Mouse (Mus musculus) R1 (cell line): ENCODE measurements around the gene Dpy30.

ENCODE experiments used
- DNase-seq: peaks from one replicate; pipeline ENCODE4 v3.0.0-alpha.2; 2018; ENCODE audit warnings: low read depth, low spot score

Gene Dpy30

GRCm38 (mm10) chr17:74295026-74295970 is 28.4 kb downstream of the Dpy30 start, which contains the start of gene Memo1:
TSS of gene Memo1 (minus strand) at chr17:74295521.
- DNase-seq: peak; percentile 70

GRCm38 (mm10) chr17:74294426-74295025 is 29.2 kb downstream of the Dpy30 start:
- peak; percentile 69 for DNase-seq

DNA sequence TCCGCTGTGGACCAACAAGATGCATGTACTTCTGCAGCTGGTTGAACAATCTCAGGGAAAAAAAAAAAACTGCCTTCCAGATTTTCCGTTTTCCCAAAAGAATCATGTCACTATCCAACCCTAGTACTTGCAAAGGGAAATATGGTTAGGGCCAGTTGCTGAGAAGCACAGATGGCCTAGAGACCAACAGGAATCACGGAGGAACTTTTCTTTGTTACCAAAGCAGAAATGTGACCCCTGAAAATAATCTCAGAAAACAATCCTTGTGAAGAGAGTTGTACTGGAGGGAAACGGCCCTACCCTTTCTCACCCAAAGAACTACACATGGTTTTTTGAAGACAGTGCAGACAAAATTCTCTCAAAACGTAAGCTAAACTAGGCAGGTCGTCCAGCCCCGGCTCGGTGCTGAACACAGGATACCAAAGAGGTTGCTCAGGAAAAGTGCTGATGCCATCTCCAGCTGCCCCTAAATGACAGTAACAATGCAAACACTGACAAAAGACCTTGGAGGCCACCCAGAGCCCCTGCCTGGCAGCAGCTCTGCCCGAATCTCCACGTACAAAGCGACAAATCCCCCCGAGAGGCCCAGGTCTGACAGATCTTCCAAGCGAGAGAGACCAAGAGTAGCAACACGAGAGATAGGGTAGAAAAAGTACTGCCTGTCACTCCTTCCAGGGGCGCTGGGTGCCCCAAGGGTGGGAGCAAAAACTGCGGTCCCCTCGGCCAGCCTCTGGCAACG is 29.9 kb downstream of the Dpy30 start:
- peak; percentile 57 for DNase-seq

DNA sequence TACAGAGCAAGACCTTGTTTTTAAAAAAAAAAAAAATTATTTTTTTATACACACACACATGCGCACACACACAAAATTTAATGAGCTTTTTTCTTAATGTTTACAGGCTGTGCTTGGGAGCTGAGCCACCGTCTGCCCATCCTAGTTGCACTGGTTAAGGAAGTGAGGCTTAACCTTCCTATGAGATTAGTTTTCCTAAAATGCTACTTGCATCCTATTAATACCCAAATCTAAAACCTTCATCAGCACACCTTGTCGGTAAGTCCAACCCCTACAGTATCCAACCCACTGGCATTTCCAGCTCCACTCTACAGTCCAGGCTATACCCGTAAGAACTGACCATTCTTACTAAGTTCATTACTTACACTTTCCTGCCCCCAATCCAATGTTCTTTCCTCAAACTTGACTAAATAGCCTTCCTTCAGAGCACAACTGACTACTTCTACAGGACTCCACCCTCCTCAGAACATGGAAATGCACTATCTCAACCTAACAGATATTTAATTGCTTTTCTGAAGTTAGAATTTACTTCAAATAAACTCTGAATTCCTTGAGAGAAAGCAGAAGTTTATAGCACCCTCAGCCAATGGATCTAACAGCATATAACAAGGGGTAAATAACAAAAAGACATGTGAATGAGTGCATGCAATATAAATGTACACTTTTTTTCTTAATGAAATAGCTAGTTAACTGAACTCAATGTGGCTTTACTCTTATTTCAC is 31.9 kb downstream of the Dpy30 start:
- no peak for DNase-seq

DNA sequence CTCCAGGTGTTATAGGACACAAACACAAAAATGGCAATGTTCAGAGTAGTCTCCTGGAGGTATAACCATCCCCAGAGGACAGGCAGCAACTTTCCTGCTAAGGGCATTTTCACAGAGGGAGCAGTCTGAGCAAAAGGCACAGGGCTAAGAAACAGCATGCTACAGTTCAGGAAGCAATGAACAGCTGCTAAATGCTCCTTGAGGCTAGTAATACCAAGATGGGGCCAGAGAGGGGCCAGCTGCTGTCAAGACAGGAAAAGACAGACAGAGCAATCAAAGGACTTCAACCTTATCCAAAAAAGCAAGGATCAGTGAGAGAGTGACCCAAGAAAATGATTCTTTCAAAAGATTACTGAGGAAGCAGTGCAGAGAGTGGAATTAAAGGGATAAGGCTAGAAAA is 32.9 kb downstream of the Dpy30 start:
- no peak for DNase-seq

DNA sequence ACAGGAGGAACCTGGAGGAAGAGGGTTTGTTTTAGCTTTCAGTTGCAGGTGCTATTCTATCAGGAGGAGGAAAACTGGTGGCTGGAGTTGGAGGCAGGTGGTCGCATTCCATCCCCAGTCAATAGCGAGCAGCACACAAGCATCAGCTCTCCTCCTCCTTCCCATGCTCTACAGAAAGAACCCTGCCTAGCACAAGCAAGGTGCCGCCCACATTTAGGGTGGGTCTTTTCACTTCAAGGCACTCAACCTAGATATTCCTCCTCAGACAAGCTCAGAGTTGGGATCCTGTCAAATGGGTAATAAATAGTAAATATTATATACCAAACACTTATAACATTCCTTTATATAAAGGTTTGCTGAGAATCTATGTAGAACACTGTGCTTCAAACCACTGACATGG is 33.5 kb downstream of the Dpy30 start:
- peak; percentile 42 for DNase-seq

DNA sequence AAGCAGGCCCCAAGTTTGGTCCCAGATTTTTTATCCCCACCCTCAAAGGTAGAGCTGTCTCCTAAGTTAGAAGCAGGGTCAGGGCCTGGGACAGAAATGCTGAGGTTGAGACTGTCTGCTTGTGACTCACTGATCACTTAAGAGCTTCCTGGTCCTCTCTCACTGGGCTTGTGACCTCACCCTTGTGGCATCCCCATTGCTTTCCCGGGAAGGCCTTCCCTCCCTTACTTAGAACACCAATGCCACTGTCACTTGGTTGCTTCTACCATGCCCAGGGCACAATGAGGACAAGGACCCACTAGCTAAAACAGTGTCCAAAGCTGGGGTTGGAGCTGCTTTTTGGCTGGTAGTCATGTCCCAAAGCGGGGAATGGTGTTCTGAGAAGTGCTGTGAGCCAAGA is 35.1 kb downstream of the Dpy30 start:
- no peak for DNase-seq

DNA sequence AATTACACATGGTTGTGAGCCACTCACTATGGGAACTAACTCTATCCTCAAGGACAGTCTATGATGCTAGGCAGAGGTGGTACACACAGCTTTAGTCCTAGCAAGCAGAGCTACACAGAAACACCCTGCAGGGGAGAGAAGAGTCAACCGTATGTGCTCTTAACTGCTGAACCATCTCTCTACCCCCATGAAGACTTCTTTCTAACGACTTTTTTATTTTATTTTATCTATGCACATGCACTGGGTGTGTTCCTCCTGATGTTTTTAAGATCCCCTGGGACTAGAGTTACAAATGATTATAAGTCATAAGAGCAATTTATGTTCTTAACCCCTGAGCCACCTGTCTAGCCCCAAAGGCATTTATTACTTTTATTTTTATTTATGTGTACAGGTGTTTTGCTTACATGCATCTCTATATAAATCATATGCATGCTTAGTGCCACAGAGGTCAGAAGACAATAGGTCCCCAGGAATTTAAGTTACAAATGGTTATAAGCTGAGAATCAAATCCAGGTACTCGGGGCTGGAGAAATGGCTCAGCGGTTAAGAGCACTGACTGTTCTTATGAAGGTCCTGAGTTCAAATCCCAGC is 37.5 kb downstream of the Dpy30 start:
- no peak for DNase-seq

GRCm38 (mm10) chr17:74285730-74286129 is 38.0 kb downstream of the Dpy30 start:
- no peak for DNase-seq

DNA sequence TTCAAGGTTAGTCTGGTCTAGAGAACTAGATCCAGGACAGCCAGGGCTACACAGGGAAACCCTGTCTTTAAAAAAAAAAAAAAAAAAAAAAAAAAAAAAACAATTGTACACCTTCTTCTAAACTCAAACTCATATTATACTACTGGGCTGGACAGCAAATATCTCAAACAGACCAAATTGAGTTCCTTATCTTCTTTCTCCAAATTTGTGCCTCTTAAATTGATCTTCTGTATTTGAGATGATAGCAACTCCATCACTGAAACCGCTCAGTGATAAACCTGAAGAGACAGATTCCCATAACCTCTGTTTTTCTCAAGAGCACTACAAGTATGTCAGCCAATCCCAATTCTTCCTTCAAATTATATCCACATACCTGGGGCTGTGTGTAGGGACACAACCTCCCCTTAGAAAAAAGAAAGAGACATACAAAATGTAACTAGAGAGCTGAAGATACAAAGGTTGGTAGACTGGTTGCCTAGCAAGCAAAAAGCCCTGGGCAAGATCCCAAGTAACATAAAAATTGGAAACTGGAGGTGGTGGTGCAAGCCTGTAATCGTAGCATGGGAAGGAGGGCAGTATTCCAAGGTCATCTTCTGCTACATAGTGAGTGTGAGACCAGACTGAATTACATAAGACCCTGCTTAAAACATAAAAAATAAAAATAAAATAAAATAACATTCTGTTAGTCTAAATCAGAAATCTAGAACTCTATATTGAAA is 39.2 kb downstream of the Dpy30 start:
- DNase-seq: no peak

- no peak for DNase-seq
These were observed 41.7 kb downstream of the Dpy30 start for GRCm38 (mm10) chr17:74282024-74282423.

DNA sequence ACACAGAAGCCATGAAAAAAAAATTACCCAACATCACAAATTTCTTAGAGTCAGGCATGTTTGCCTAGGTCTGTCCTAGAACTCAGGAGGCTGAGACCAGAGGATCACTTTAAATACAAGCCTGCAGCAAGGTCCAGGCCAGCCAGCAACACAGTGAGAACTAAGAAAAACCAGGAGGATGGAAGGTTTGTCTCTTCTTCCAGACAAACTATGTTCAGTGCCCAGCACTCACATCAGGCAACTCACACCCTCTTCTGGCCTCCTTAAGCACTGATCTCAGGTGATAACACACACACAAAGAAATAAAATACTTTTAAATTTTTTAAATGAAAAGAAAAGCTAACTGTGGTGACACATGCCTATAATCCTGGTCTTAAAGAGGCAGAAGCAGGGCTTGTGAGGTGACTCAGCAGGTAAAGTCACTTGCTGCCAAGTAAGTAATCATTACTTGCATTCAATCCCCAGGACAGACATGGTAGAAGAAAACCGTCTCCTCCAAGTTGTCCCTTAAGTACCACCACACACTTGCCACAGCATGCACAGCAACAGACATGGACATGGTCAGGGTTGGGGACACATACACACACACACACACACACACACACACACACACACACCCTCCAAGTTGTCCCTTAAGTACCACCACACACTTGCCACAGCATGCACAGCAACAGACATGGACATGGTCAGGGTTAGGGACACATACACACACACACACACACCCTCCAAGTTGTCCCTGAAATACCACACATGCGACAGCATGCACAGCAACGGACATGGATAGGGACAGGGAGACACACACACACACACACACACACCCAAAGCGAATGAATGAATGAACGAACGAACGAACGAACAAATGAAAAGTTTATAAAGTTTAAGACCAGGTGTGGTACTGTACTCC is 44.5 kb downstream of the Dpy30 start:
- no peak for DNase-seq

DNA sequence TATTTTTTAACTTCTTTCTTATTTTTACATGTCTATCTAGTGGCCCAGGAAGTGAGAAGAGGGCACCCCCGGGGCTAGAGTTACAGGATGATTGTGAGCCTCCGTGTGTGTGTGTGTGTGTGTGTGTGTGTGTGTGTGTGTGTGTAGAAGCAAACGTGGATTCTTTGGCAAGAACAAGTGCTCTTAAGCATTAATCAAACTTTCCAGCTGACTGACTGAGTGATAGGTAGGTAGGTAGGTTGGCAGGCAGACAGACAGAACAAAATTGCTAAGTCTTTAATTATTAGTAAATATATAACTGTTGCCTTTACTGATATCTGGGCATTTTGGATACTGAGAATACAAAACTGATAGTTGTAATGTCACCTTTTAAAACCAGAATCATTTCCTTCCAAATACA is 49.3 kb downstream of the Dpy30 start:
- DNase-seq: no peak

DNA sequence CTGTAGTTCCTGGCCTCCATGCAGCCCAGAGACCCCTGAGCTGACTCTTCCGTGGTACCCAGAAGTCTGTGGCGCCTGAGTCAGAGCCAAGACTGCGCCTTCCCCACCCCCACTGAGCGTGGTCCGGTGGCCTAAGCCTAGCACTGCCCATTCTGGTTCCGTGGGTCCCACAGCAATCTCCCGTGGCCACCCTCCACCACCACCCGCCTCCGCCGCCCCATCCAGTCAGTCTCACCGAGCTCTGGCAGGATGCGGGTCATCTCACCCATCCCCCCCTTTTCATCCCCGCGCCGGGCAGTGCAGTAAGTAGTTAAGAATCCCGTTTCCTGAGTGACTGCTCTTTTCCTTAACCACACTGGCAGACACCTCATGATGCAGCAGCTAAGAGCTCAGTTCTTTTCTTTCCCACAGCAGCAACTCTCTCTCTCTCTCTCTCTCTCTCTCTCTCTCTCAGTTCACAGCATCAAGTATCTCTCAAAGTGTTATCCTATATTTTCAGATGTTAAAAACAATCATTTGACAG is 51.0 kb downstream of the Dpy30 start:
- DNase-seq: peak; percentile 44

- no peak for DNase-seq
These were observed 52.0 kb downstream of the Dpy30 start for GRCm38 (mm10) chr17:74271541-74272268.

- DNase-seq: no peak
These were observed 53.5 kb downstream of the Dpy30 start for GRCm38 (mm10) chr17:74270205-74270604.

DNA sequence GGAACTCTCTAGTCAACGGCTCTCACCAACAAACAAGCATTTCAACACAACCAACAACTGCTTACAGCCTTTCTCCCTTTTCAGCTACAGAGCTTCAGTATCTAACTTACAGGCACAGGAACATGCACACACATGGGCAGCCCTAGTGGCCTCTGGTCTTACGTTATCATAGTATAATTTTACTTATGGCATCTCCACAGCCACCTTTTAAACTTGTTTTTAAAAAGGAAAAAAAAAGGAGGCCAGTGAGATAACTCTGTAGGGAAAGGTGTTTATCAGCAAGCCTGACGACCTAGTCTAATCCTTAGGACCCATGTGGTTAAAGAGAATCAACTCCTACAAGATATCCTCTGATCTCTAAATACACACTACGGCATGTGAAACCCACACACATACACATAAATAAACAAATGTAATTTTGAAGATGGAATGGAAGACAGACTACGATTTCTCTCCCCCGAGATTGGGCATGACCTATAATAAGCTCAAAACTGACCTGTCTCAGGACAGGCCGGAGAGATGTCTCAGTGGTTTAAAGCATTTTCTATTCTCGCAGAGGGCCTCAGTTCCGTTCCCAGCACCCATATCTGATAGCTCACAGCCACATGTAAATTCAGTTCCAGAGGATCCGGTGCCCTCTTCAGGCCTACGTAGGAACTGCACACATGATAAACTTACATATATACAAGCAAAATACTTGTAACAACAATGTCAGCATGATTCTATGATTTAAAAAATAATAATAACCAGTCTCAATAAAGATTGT is 56.1 kb downstream of the Dpy30 start:
- peak; percentile 67 for DNase-seq

- DNase-seq: no peak
These were observed 58.1 kb downstream of the Dpy30 start for GRCm38 (mm10) chr17:74265636-74266035.
